Mouse (Mus musculus): ENCODE data around the gene Erh. TPM values are rescaled to one million over a fixed set of nuclear protein-coding genes. Genes with fewer than 3 reads are reported as not detected.
A peak's percentile ranks its signal among the peaks of the same experiment; 100 is the strongest.

The Erh gene
- polyA plus RNA-seq, 1 experiment = 54.4 TPM

GRCm38 (mm10) chr12:80684316-80684715, 40.2 kb upstream of the Erh start:
- WGBS = 96% methylated on average over 3 of the region's 3 CpGs
- Histone ChIP-seq H3K36me3 (ENCODE audit: control insufficient read depth, insufficient read depth, low read length) (0 out of 2 replicates have a peak, but pooled peaks cover 3% of the 10 kb centered on the region), H3K4me3 (ENCODE audit: control insufficient read depth, insufficient read depth, low read length) (no peak overlapping the region), H3K4me1 (replicated peaks; ENCODE audit: control insufficient read depth, insufficient read depth, low read length) (no peaks in the 10 kb centered on the region), H3K27me3 (ENCODE audit: control insufficient read depth, insufficient read depth, low read length) (no peaks in the 10 kb centered on the region), H3K27ac (ENCODE audit: control insufficient read depth, insufficient read depth, low read length) (no peak overlapping the region)
- DNase-seq = no peak
- no peak for TF ChIP-seq CTCF (IDR thresholded peaks at IDR 0.05; ENCODE audit: borderline replicate concordance, control insufficient read depth, extremely low read depth, insufficient read depth, low read length, poor library complexity)
- TF ChIP-seq POLR2A (IDR thresholded peaks at IDR 0.05; ENCODE audit: control insufficient read depth, extremely low read depth, insufficient read depth, low read length, poor library complexity) = no peak

GRCm38 (mm10) chr12:80683554-80683953, 39.4 kb upstream of the Erh start:
- Histone ChIP-seq H3K27me3 (ENCODE audit: control insufficient read depth, insufficient read depth, low read length) (no peaks in the 10 kb centered on the region), H3K4me3 (ENCODE audit: control insufficient read depth, insufficient read depth, low read length) (no peak overlapping the region), H3K27ac (ENCODE audit: control insufficient read depth, insufficient read depth, low read length) (no peak overlapping the region), H3K36me3 (ENCODE audit: control insufficient read depth, insufficient read depth, low read length) (peaks cover 7% of the 10 kb centered on the region; the same call in 1 of the 2 replicates), H3K4me1 (replicated peaks; ENCODE audit: control insufficient read depth, insufficient read depth, low read length) (no peaks in the 10 kb centered on the region)
- no peak for TF ChIP-seq CTCF (IDR thresholded peaks at IDR 0.05; ENCODE audit: borderline replicate concordance, control insufficient read depth, extremely low read depth, insufficient read depth, low read length, poor library complexity)
- TF ChIP-seq POLR2A (IDR thresholded peaks at IDR 0.05; ENCODE audit: control insufficient read depth, extremely low read depth, insufficient read depth, low read length, poor library complexity) = no peak
- 98% methylated on average over 3 of the region's 3 CpGs for WGBS
- DNase-seq = no peak

GRCm38 (mm10) chr12:80681340-80681739, 37.2 kb upstream of the Erh start:
- no peak overlapping the region for H3K4me3 ChIP-seq (ENCODE audit: control insufficient read depth, insufficient read depth, low read length)
- peak; percentile 21 for DNase-seq
- H3K36me3 ChIP-seq (ENCODE audit: control insufficient read depth, insufficient read depth, low read length) = peaks cover 13% of the 10 kb centered on the region; the same call in 1 of the 2 replicates
- no peaks in the 10 kb centered on the region for H3K4me1 ChIP-seq (replicated peaks; ENCODE audit: control insufficient read depth, insufficient read depth, low read length)
- TF ChIP-seq POLR2A (IDR thresholded peaks at IDR 0.05; ENCODE audit: control insufficient read depth, extremely low read depth, insufficient read depth, low read length, poor library complexity) = no peak
- TF ChIP-seq CTCF (IDR thresholded peaks at IDR 0.05; ENCODE audit: borderline replicate concordance, control insufficient read depth, extremely low read depth, insufficient read depth, low read length, poor library complexity) = no peak
- no peak overlapping the region for H3K27ac ChIP-seq (ENCODE audit: control insufficient read depth, insufficient read depth, low read length)
- no peaks in the 10 kb centered on the region for H3K27me3 ChIP-seq (ENCODE audit: control insufficient read depth, insufficient read depth, low read length)
- 100% methylated on average over 1 of the region's 1 CpGs for WGBS

GRCm38 (mm10) chr12:80673170-80673569, 29.0 kb upstream of the Erh start:
- DNase-seq = peak; percentile 56
- H3K27me3 ChIP-seq (ENCODE audit: control insufficient read depth, insufficient read depth, low read length) = no peaks in the 10 kb centered on the region
- H3K4me1 ChIP-seq (replicated peaks; ENCODE audit: control insufficient read depth, insufficient read depth, low read length) = no peaks in the 10 kb centered on the region
- H3K27ac ChIP-seq (ENCODE audit: control insufficient read depth, insufficient read depth, low read length) = no peak overlapping the region
- peaks cover 27% of the 10 kb centered on the region for H3K36me3 ChIP-seq (ENCODE audit: control insufficient read depth, insufficient read depth, low read length)
- 14% methylated on average over 3 of the region's 3 CpGs for WGBS
- no peak overlapping the region for H3K4me3 ChIP-seq (ENCODE audit: control insufficient read depth, insufficient read depth, low read length)
- no peak for TF ChIP-seq CTCF (IDR thresholded peaks at IDR 0.05; ENCODE audit: borderline replicate concordance, control insufficient read depth, extremely low read depth, insufficient read depth, low read length, poor library complexity)
- TF ChIP-seq POLR2A (IDR thresholded peaks at IDR 0.05; ENCODE audit: control insufficient read depth, extremely low read depth, insufficient read depth, low read length, poor library complexity) = no peak

GRCm38 (mm10) chr12:80668391-80668790, 24.2 kb upstream of the Erh start:
- TF ChIP-seq CTCF (IDR thresholded peaks at IDR 0.05; ENCODE audit: borderline replicate concordance, control insufficient read depth, extremely low read depth, insufficient read depth, low read length, poor library complexity) (no peak), POLR2A (IDR thresholded peaks at IDR 0.05; ENCODE audit: control insufficient read depth, extremely low read depth, insufficient read depth, low read length, poor library complexity) (no peak)
- Histone ChIP-seq H3K36me3 (ENCODE audit: control insufficient read depth, insufficient read depth, low read length) (peaks cover 22% of the 10 kb centered on the region), H3K4me1 (replicated peaks; ENCODE audit: control insufficient read depth, insufficient read depth, low read length) (no peaks in the 10 kb centered on the region), H3K27ac (ENCODE audit: control insufficient read depth, insufficient read depth, low read length) (no peak overlapping the region), H3K27me3 (ENCODE audit: control insufficient read depth, insufficient read depth, low read length) (no peaks in the 10 kb centered on the region), H3K4me3 (ENCODE audit: control insufficient read depth, insufficient read depth, low read length) (no peak overlapping the region)
- WGBS = 83% methylated on average over 2 of the region's 2 CpGs
- no peak for DNase-seq

- no peak overlapping the region for H3K27ac ChIP-seq (ENCODE audit: control insufficient read depth, insufficient read depth, low read length)
- H3K4me3 ChIP-seq (ENCODE audit: control insufficient read depth, insufficient read depth, low read length) = no peak overlapping the region
- 93% methylated on average over 2 of the region's 2 CpGs for WGBS
- no peak for DNase-seq
- H3K4me1 ChIP-seq (replicated peaks; ENCODE audit: control insufficient read depth, insufficient read depth, low read length) = no peaks in the 10 kb centered on the region
- no peaks in the 10 kb centered on the region for H3K27me3 ChIP-seq (ENCODE audit: control insufficient read depth, insufficient read depth, low read length)
- TF ChIP-seq POLR2A (IDR thresholded peaks at IDR 0.05; ENCODE audit: control insufficient read depth, extremely low read depth, insufficient read depth, low read length, poor library complexity) (no peak), CTCF (IDR thresholded peaks at IDR 0.05; ENCODE audit: borderline replicate concordance, control insufficient read depth, extremely low read depth, insufficient read depth, low read length, poor library complexity) (no peak)
- peaks cover 28% of the 10 kb centered on the region for H3K36me3 ChIP-seq (ENCODE audit: control insufficient read depth, insufficient read depth, low read length)
Observed at GRCm38 (mm10) chr12:80663935-80664334, 19.8 kb upstream of the Erh start.

- H3K4me3 ChIP-seq (ENCODE audit: control insufficient read depth, insufficient read depth, low read length) = no peak overlapping the region
- H3K27me3 ChIP-seq (ENCODE audit: control insufficient read depth, insufficient read depth, low read length) = no peaks in the 10 kb centered on the region
- no peak overlapping the region for H3K27ac ChIP-seq (ENCODE audit: control insufficient read depth, insufficient read depth, low read length)
- no peak for TF ChIP-seq CTCF (IDR thresholded peaks at IDR 0.05; ENCODE audit: borderline replicate concordance, control insufficient read depth, extremely low read depth, insufficient read depth, low read length, poor library complexity)
- no peaks in the 10 kb centered on the region for H3K4me1 ChIP-seq (replicated peaks; ENCODE audit: control insufficient read depth, insufficient read depth, low read length)
- H3K36me3 ChIP-seq (ENCODE audit: control insufficient read depth, insufficient read depth, low read length) = peaks cover 23% of the 10 kb centered on the region
- DNase-seq = no peak
- 96% methylated on average over 10 of the region's 10 CpGs for WGBS
Observed at GRCm38 (mm10) chr12:80662322-80662721, 18.2 kb upstream of the Erh start.

Measured in thymus, adult 2 months (tissue).